Mouse (Mus musculus) c-Kit-positive CD71-negative TER-119-negative erythroid progenitor cells, embryonic 14.5 days (primary cell): ENCODE measurements around the gene Tcf7l2.

Experiments
- DNase-seq: peaks from one replicate; pipeline ENCODE4 v3.0.0-alpha.2; 2013; ENCODE audit warnings: low read depth

Gene Tcf7l2

GRCm38 (mm10) chr19:55741439-55741928 lies at the start of gene Tcf7l2:
Gene Tcf7l2, plus strand, starts transcription at chr19:55741820.
- peak; percentile 88 for DNase-seq

DNA sequence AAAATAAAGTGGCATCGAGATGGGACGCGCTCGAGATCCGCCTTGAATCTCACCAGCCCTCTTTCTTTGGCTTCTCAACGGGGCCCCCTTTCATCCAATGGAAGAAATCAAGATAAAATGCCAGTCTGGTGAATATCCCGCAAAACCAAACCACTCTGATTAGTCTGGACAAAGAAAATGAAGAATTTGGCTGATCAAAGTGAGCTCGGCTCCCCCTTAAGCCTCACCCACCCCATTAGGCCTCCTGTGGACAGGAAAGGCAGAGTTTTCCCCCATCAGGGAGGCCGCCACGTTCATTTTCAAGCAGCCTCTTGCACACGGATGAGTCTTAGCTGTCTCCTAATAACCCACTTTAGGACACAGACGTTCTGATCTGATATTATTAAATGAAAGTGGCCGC lies 47.0 kb upstream of the Tcf7l2 start:
- no peak for DNase-seq

DNA sequence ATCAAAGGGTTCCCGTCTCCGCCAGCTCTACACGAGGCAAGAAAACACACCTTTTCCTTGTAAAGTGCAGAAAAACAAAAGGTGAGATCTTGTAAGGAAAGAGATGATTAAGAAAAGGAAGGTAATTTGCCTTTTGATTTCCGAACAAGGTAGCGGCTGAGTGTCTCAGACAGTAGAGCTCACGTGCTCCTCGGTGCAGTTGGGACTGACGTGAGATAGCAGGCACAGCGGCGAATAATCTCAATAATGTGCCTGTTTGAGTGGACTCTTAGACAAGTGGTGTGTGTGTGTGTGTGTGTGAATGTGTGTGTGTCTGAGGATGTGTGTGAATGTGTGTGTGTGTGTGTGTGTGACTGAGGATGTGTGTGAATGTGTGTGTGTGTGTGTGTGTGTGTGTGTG lies 46.2 kb upstream of the Tcf7l2 start:
- no peak for DNase-seq

- no peak for DNase-seq
Observed at GRCm38 (mm10) chr19:55698892-55699291, 42.7 kb upstream of the Tcf7l2 start.

- DNase-seq, result no peak
Observed at GRCm38 (mm10) chr19:55700214-55700568, 41.4 kb upstream of the Tcf7l2 start.

- DNase-seq, result peak; percentile 24
Observed at GRCm38 (mm10) chr19:55700569-55701282, 40.9 kb upstream of the Tcf7l2 start.

- DNase-seq, result no peak
Observed at GRCm38 (mm10) chr19:55701283-55701633, 40.4 kb upstream of the Tcf7l2 start.

DNA sequence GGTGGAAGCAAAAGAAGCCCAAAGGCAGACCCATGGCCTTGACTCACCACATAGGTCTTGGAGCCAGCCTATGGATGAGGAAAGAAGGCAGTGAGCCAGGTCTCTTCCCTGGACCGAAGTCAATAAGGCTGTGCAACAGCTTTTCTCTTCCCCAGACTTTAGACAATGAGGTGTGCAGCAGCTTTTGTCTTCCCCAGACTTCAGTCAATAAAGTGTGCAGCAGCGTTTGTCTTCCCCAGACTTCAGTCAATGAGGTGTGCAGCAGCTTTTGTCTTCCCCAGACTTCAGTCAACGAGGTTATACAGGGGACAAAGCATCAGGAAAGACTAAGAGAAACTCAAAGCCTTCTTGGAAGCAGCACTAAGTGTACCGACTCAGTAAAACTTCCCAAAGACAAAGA lies 39.5 kb upstream of the Tcf7l2 start:
- DNase-seq, result no peak

DNA sequence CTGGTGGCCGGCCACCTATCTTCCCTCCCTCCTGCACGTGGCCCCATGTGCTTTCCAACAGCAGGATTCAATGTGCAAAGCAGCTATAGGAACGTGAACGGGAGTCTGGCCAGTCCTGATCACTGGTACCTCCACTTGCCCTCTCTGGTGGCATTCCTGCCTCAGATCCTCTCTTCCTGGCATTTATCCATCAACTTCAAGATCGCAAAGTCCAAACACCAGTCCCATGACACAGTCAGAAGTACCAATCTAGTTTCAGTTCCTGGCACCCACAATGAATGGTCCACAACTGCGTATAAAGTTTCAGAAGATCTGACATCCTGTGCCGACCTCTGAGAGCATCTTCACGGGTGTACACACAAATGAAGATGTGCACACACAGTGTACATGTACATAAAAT lies 38.9 kb upstream of the Tcf7l2 start:
- no peak for DNase-seq

DNA sequence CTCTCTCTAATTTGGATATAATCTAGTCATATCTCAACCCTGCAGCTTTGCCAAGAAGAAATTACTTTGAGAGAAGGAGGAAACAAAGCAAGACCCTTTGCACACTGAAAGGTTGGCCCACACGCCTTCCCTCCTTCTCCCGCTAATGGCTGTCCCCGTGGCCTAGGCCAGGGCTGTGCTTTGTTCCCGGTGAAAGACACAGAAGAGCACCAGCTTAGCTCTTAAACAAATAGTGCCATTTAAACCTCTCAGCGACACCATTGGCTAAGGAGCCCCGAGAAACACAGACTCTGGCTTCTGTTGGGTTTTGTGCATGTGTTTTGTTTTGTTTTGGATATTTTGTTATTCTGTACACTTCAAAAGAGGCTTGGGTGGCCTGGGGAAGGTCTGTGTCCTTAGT lies 37.5 kb upstream of the Tcf7l2 start:
- no peak for DNase-seq

DNA sequence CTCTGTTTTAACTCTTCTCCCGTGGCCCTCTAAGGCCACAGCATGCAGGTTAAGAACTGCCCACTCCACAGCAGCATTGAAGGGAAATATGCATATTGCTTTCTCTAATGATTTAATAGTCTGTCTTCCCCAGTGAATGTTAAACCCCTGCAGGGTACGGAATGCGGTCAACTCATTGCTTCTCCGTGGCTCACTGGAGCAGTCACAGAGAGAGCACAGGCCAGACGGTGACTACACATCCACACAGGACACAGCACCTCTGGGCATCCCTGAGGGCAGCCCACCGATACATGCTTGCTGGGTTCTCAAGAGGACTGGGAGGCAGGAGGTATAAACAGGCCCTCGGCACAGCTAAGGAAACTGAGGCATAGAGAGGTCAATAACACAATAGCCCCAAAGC lies 35.3 kb upstream of the Tcf7l2 start:
- no peak for DNase-seq

GRCm38 (mm10) chr19:55706806-55707205 lies 34.8 kb upstream of the Tcf7l2 start:
- no peak for DNase-seq

GRCm38 (mm10) chr19:55708031-55708554 lies 33.5 kb upstream of the Tcf7l2 start:
- DNase-seq, result no peak

DNA sequence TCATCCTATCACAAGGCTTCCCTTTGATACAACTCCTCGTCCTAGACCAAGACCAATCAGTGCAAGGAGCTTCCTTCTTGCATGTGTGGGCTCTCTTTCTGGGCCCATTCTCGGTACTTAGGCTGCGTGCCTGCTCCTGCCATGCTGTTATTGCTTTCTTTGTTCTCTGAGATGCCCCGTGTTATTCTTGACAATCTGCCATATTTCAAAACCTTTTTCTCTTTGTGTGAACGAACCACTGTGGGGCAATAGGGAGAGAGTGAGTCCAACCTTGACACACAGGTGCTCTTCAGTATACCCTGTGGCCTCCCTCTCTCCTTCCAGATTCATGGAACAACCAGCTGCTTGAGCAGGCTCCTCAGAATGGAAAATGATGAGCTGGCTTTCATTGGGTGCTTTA lies 30.8 kb upstream of the Tcf7l2 start:
- DNase-seq, result no peak

DNA sequence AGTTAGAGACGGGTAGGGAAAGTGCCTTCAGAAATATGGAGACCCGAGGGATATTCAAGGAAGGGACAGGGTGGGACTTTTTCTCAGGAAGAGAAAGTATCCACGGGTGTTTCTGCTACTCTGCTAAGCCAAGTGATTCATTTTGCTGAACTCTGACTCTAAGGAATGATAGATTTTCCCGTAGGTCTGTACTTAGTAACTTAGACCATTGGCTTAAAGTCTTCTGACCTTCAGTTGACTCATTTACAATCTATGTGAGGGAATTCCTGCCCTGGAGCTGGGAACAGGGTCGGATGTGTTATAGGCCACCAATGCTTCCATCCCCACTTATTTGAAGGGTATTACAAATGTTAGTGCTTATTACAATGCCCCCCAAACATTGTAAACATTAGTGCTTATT lies 29.9 kb upstream of the Tcf7l2 start:
- DNase-seq, result no peak

- no peak for DNase-seq
Observed at GRCm38 (mm10) chr19:55712678-55713077, 28.9 kb upstream of the Tcf7l2 start.

GRCm38 (mm10) chr19:55714015-55714414 lies 27.6 kb upstream of the Tcf7l2 start:
- DNase-seq, result peak; percentile 50

GRCm38 (mm10) chr19:55714665-55715064 lies 27.0 kb upstream of the Tcf7l2 start:
- DNase-seq, result no peak

- DNase-seq, result no peak
Observed at GRCm38 (mm10) chr19:55719083-55719482, 22.5 kb upstream of the Tcf7l2 start.

DNA sequence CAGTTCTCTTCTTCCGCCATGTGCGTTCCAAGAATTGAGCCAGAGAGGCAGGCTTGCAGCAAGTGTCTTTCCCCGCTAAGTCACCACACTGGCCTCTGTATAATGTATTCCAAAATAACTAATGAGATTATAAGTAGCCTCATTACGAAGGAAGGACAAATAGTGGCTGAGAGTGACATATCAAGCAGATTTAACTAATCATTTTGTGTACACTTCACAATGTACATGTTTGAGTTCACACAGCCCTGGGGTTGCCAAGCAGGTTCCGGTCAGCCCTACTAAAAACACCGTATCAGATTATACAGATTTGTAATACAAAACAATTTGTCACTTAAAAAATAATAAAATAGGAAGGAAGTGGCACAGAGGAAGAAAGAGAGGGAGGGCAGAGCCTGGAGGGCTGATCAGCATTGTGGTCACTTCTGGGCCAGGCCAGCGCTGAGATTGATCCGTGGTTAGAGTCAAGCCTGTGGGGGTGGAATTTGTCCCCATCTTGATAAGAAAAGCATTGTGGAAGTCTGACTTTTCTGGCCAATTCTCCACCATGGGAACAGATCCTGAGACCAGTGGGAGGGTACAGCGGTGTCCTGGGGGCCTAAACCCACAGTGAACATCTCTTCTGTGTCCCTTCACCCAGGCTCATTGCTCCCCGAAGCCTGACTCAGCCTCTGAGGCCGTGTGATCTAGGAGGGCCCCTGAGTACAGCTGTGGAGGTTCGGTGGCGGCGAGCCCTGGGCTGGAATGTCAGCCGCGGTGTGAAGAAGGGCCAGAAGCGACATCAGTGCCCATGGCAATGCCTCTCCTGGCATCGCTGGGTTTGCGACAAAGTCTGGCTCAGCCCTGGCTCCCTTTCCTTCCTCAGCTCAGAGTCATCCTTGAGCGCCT lies 21.9 kb upstream of the Tcf7l2 start:
- DNase-seq, result no peak

- no peak for DNase-seq
Observed at GRCm38 (mm10) chr19:55720409-55721092, 21.1 kb upstream of the Tcf7l2 start.

GRCm38 (mm10) chr19:55722376-55722775 lies 19.2 kb upstream of the Tcf7l2 start:
- no peak for DNase-seq

DNA sequence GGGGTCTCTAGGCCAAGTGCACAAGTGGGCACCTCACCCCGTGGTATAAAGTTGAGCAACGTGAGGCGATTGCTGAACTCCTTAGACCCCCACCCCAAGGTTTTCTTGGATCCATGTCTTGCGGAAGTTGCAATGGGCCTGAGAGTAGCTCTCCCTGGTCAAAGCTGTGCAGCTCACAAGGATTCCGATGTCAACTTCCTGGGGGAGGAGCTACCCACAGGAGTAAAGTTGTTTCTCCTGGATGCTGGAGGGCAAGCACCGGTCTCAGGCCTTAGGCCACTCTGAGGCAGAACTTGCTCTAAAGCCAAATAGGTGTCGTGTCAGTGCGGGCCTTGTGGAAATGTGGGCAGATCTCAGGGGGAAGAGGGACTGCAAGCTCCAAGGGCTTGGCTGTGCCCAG lies 12.2 kb upstream of the Tcf7l2 start:
- no peak for DNase-seq
